Mouse (Mus musculus): Measurements from ENCODE around the gene Col16a1.

- TF ChIP-seq CTCF (IDR thresholded peaks at IDR 0.05; ENCODE audit: low read depth, low read length) (no peak), POLR2A (IDR thresholded peaks at IDR 0.05; ENCODE audit: insufficient read depth, low read length) (no peak), EP300 (IDR thresholded peaks at IDR 0.05; ENCODE audit: insufficient read depth, low read depth, low read length) (peak; percentile 84)
These were observed 54.5 kb downstream of the Col16a1 start, which contains the start of gene Pef1 for GRCm38 (mm10) chr4:130102111-130102651.
